Mouse (Mus musculus): ENCODE measurements at regions not wholly inside any gene's neighbourhood (a gene's known extent, or its start where the extent isn't known, plus 50 kb on each side); places are given as distances from the start of the nearest gene placed in this dataset.

GRCm38 (mm10) chr5:52092273-52092672, 98.0 kb downstream of the Dhx15 start:
- DNase-seq (ENCODE audit: low spot score) = no peak

- no peak for DNase-seq (ENCODE audit: low spot score)
Measured at GRCm38 (mm10) chr5:52088131-52088530, 102.2 kb downstream of the Dhx15 start.

- no peak for DNase-seq (ENCODE audit: low spot score)
Measured at GRCm38 (mm10) chr5:52086766-52087429, 103.4 kb downstream of the Dhx15 start.

- DNase-seq (ENCODE audit: low spot score) = no peak
Measured at GRCm38 (mm10) chr5:52080268-52080667, 110.0 kb downstream of the Dhx15 start.

- no peak for DNase-seq (ENCODE audit: low spot score)
Measured at GRCm38 (mm10) chr5:52077696-52078095, 112.6 kb downstream of the Dhx15 start.

GRCm38 (mm10) chr5:52075096-52075495, 115.2 kb downstream of the Dhx15 start:
- DNase-seq (ENCODE audit: low spot score) = no peak

GRCm38 (mm10) chr5:52064804-52065451, 125.4 kb downstream of the Dhx15 start:
- peak; percentile 77 for DNase-seq (ENCODE audit: low spot score)

GRCm38 (mm10) chr5:52062214-52062613, 128.1 kb downstream of the Dhx15 start:
- DNase-seq (ENCODE audit: low spot score) = no peak

- DNase-seq (ENCODE audit: low spot score) = no peak
Measured at GRCm38 (mm10) chr5:52061226-52061625, 129.1 kb downstream of the Dhx15 start.

GRCm38 (mm10) chr5:52057261-52057660, 133.1 kb downstream of the Dhx15 start:
- DNase-seq (ENCODE audit: low spot score) = no peak

GRCm38 (mm10) chr5:52052072-52052465, 138.2 kb downstream of the Dhx15 start:
- DNase-seq (ENCODE audit: low spot score) = no peak

GRCm38 (mm10) chr5:52051383-52052071, 138.8 kb downstream of the Dhx15 start:
- no peak for DNase-seq (ENCODE audit: low spot score)

- DNase-seq (ENCODE audit: low spot score) = no peak
Measured at GRCm38 (mm10) chr5:52048790-52049189, 141.5 kb downstream of the Dhx15 start.

- no peak for DNase-seq (ENCODE audit: low spot score)
Measured at GRCm38 (mm10) chr5:52046704-52047103, 143.6 kb downstream of the Dhx15 start.

GRCm38 (mm10) chr5:52044101-52044500, 146.2 kb downstream of the Dhx15 start:
- DNase-seq (ENCODE audit: low spot score) = no peak

- no peak for DNase-seq (ENCODE audit: low spot score)
Measured at GRCm38 (mm10) chr5:52041447-52041846, 148.9 kb downstream of the Dhx15 start.

GRCm38 (mm10) chr5:52040427-52041312, 149.6 kb downstream of the Dhx15 start:
- DNase-seq (ENCODE audit: low spot score) = peak; percentile 53

- no peak for DNase-seq (ENCODE audit: low spot score)
Measured at GRCm38 (mm10) chr5:52035339-52035738, 155.0 kb downstream of the Dhx15 start.

- DNase-seq (ENCODE audit: low spot score) = no peak
Measured at GRCm38 (mm10) chr5:52027478-52027877, 162.8 kb downstream of the Dhx15 start.

GRCm38 (mm10) chr5:52026148-52026547, 164.2 kb downstream of the Dhx15 start:
- no peak for DNase-seq (ENCODE audit: low spot score)

GRCm38 (mm10) chr5:52023212-52023611, 167.1 kb downstream of the Dhx15 start:
- no peak for DNase-seq (ENCODE audit: low spot score)

GRCm38 (mm10) chr5:52016992-52017391, 173.3 kb downstream of the Dhx15 start:
- DNase-seq (ENCODE audit: low spot score) = no peak
